Comparison of ENCODE assay signal across 8 mouse cellular contexts in genomic region chr12:80129531-80129930, GRCm38 (mm10). TPM values are rescaled to one million over a fixed set of nuclear protein-coding genes. Genes with fewer than 3 reads are reported as not detected.
DNase-seq lines count a peak whose midpoint lies in the region; ATAC-seq and TF ChIP-seq lines count a peak whose summit lies in the region.

No protein-coding gene starts in this region.

- H3K4me1 ChIP-seq in E14TG2a.4 (replicated peaks; ENCODE audit: low read depth, low read length), result peaks cover 78% of the 10 kb centered on the region
- peaks cover 51% of the 10 kb centered on the region for H3K4me1 ChIP-seq in lung, embryonic 15.5 days

- H3K27ac ChIP-seq in gastrocnemius, adult 2 months, result peak overlapping the region; percentile 100
- H3K27ac ChIP-seq in lung, embryonic 15.5 days, result peak overlapping the region; percentile 99

- ATAC-seq in lung, embryonic 15.5 days (ENCODE audit: borderline replicate concordance, extremely low read depth, low FRiP score, low TSS enrichment), result no peak

- H3K9me3 ChIP-seq in E14TG2a.4 (ENCODE audit: low read length), result no peaks in the 10 kb centered on the region
- no peaks in the 10 kb centered on the region for H3K9me3 ChIP-seq in lung, embryonic 15.5 days

- H3K27me3 ChIP-seq in E14TG2a.4 (ENCODE audit: insufficient read depth, low read length), result peaks cover 30% of the 10 kb centered on the region
- no peaks in the 10 kb centered on the region for H3K27me3 ChIP-seq in lung, embryonic 15.5 days

- no peak overlapping the region for H3K4me2 ChIP-seq in lung, embryonic 15.5 days

- DNase-seq in gastrocnemius, adult 2 months, result peak; percentile 56
- no peak for DNase-seq in gastrocnemius, postnatal 4 days (ENCODE audit: low spot score in 2 of 2)
- peak; percentile 63 for DNase-seq in induced T-regulatory cell, adult 2 months (ENCODE audit: low read depth)
- DNase-seq in thymus, postnatal 36 days, result peak; percentile 64 to 67
- no peak for DNase-seq in cerebellum, adult 18-20 months
- DNase-seq in frontal cortex, postnatal 25 days (ENCODE audit: low spot score in 2 of 2), result no peak

- TF ChIP-seq CTCF in gastrocnemius, adult 2 months (IDR thresholded peaks at IDR 0.05), result peak; percentile 37
- TF ChIP-seq CTCF in E14TG2a.4 (conservative IDR thresholded peaks at IDR 0.05; ENCODE audit: low read length), result 0 out of 2 replicates have a peak, but pooled peaks have one; percentile 7

- 96% methylated on average over 8 of the region's 8 CpGs for whole genome bisulfite sequencing in lung, embryonic 15.5 days

- no peak overlapping the region for H3K4me3 ChIP-seq in gastrocnemius, adult 2 months
- no peak overlapping the region for H3K4me3 ChIP-seq in E14TG2a.4 (replicated peaks; ENCODE audit: low read length)
- H3K4me3 ChIP-seq in lung, embryonic 15.5 days, result no peak overlapping the region

- intact Hi-C loops in gastrocnemius, adult 2 months (cut with DNase I), result no loop called here

- peaks cover 7% of the 10 kb centered on the region for H3K36me3 ChIP-seq in E14TG2a.4 (ENCODE audit: insufficient read depth, low read length)
- peaks cover 5% of the 10 kb centered on the region; the same call in 1 of the 2 replicates for H3K36me3 ChIP-seq in lung, embryonic 15.5 days

- no peak overlapping the region for H3K9ac ChIP-seq in lung, embryonic 15.5 days

RNA-seq across cellular contexts. Expression of gene Zfp36l1, which starts 16.7 kb away (rescaled TPM):
- total RNA-seq in gastrocnemius, adult 2 months (2021), result 10 to 100 TPM; 25.7 to 46.6 TPM
- 100 to 1,000 TPM; 132 to 157 TPM for total RNA-seq in gastrocnemius, postnatal 4 days (2021)
- polyA plus RNA-seq in lung, embryonic 15.5 days (2015; fragmentation: Nextera tagmentation; extraction: Ambion mirVana), result 139 and 147 TPM in 2 replicates

Comparison
In these comparisons a context has a peak if more than half of its experiments do, and no peak if none do; other contexts are left out.
1. DNase-seq: peak in gastrocnemius, adult 2 months (single experiment), induced T-regulatory cell, adult 2 months (single experiment) and thymus, postnatal 36 days (2 of 2); none in gastrocnemius, postnatal 4 days (0 of 2), cerebellum, adult 18-20 months (0 of 2) and frontal cortex, postnatal 25 days (0 of 2).